Mouse (Mus musculus): ENCODE measurements around the gene Gas8.

DNA sequence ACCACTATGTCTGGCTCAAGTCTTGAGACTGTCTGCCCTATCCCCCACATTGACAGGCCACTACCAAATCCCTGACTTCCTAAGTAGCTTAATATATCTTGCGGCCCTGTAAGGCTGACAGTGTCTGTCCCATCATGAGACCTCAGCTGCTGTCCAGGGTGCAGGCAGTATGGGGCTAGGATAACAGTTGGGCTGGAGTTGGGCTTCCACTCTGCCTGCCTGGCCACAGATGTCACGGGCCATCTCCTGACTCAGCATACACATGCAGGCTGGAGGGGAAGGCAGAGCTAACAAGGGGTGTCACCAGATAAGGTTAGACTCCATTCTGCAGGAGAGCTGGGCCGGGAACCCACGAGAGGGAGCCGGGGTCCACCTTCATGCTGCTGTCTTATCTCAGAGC is 11.5 kb upstream of the Gas8 start:
- TF ChIP-seq POLR2A (IDR thresholded peaks at IDR 0.05; ENCODE audit: control insufficient read depth, extremely low read depth, insufficient read depth, low read length, poor library complexity) (no peak), CTCF (IDR thresholded peaks at IDR 0.05; ENCODE audit: borderline replicate concordance, control insufficient read depth, extremely low read depth, insufficient read depth, low read length, poor library complexity) (no peak)
